Mouse (Mus musculus): ENCODE measurements at regions not wholly inside any gene's neighbourhood (a gene's known extent, or its start where the extent isn't known, plus 50 kb on each side); places are given as distances from the start of the nearest gene placed in this dataset.
A peak's percentile ranks its signal among the peaks of the same experiment; 100 is the strongest.

- peak; percentile 4 for DNase-seq
These were observed 111.4 kb upstream of the Ofcc1 start for GRCm38 (mm10) chr13:40472683-40473082.

GRCm38 (mm10) chr13:40469162-40469561, 107.9 kb upstream of the Ofcc1 start:
- peak; percentile 55 for DNase-seq

GRCm38 (mm10) chr13:40453360-40453759, 92.1 kb upstream of the Ofcc1 start:
- DNase-seq = peak; percentile 21

DNA sequence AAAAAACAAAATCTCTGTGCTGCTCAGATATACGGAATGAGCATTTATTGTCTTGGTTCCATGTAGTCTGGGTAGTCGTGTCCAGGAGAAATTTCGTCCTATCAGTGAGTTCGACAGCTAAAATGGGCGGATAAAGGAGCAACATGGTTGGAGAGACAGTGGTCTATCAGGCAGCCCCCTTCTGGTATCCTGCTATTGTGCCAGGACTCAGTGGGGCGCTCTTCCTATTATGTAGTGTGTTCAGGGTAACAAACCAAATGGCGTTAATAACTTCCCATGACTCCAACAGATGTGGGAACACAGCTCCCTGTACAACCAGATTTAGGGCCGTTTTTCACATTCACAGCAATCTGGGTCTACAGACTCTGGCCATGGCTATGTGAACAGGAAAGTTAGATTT, 68.6 kb upstream of the Ofcc1 start:
- peak; percentile 37 for DNase-seq

- DNase-seq = peak; percentile 55
These were observed 61.8 kb upstream of the Ofcc1 start for GRCm38 (mm10) chr13:40423051-40423450.

GRCm38 (mm10) chr13:40417856-40418255, 56.6 kb upstream of the Ofcc1 start:
- DNase-seq = peak; percentile 21

DNA sequence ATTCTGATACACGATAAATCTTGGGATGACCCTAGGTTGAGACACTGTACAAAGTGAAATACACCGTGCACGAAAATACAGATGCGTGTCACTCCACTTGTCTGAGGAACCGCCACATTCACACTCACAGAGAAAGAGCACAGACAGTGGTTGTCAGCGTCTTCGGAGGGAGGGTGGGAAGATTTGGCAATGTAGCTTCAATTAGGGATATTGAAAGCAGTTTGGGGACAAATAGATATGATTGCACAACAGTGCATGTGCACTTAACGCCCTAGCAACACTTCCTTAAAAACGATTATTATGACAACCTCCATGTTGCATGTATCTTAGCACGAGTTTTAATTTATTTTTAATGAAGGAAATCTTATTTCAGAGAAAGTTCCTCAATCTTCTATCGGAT, 51.8 kb upstream of the Ofcc1 start:
- no peak for DNase-seq
